Mouse (Mus musculus) intestine, embryonic 15.5 days (tissue): ENCODE measurements at regions not wholly inside any gene's neighbourhood (a gene's known extent, or its start where the extent isn't known, plus 50 kb on each side); places are given as distances from the start of the nearest gene placed in this dataset.

Source experiments
- ATAC-seq: fragments of 200-750 bp; cut with Nextera tagmentation; 2 replicates; pipeline ENCODE4 v1.8.0; 2017; ENCODE audit warnings: moderate TSS enrichment, moderate library complexity
- H3K27ac ChIP-seq: fragments of 300-500 bp; sonication (generic); 2 replicates; pipeline ENCODE4 v1.5.1; 2015; ENCODE audit warnings: mild to moderate bottlenecking, inconsistent platforms
- H3K27me3 ChIP-seq: fragments of 300-500 bp; sonication (generic); replicated peaks from 2 replicates; pipeline ENCODE4 v1.6.1; 2015; ENCODE audit warnings: inconsistent platforms
- H3K36me3 ChIP-seq: fragments of 300-500 bp; sonication (generic); 2 replicates; pipeline ENCODE4 v1.6.1; 2015; ENCODE audit warnings: inconsistent platforms
- H3K4me1 ChIP-seq: fragments of 300-500 bp; sonication (generic); replicated peaks from 2 replicates; pipeline ENCODE4 v1.6.1; 2015; ENCODE audit warnings: inconsistent platforms
- H3K4me2 ChIP-seq: fragments of 300-500 bp; sonication (generic); replicated peaks from 2 replicates; pipeline ENCODE4 v1.6.1; 2015; ENCODE audit warnings: mild to moderate bottlenecking, inconsistent platforms
- H3K4me3 ChIP-seq: fragments of 300-500 bp; sonication (generic); replicated peaks from 2 replicates; pipeline ENCODE4 v1.5.1; 2015; ENCODE audit warnings: inconsistent platforms
- H3K9ac ChIP-seq: fragments of 300-500 bp; sonication (generic); 2 replicates; pipeline ENCODE4 v1.6.1; 2015; ENCODE audit warnings: inconsistent platforms
- H3K9me3 ChIP-seq: fragments of 300-500 bp; sonication (generic); 2 replicates; pipeline ENCODE4 v1.6.1; 2016; ENCODE audit warnings: inconsistent platforms
- WGBS: fragments of 180-500 bp; shearing (Covaris S2); methylation state at CpG from one replicate; pipeline ENCODE4 v1.1.7; 2015; 5-methylcytosine and 5-hydroxymethylcytosine counted together

DNA sequence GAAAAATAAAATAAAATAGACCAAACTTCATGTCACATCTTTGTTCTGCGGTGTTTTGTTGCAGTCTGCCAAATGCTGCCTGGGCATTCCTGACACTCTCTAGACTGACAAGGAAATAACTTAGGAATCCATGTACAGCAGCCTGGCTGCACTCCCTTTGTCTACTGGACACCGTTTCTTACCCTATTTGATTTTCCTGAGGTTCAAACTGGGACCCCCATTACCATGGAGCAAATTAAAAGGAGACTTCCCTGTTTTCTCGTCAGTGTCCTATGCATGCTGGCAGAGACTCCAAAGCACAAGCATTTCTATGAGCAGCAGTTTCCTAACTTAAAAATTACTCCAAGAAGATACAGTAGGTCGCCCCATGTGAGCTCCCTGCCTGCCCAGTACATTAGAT, 1470.1 kb upstream of the Slc10a2 start:
- WGBS = 73% methylated on average over 4 of the region's 4 CpGs
- no peaks in the 10 kb centered on the region for H3K36me3 ChIP-seq
- H3K27me3 ChIP-seq = no peaks in the 10 kb centered on the region
- H3K4me1 ChIP-seq = no peaks in the 10 kb centered on the region
- no peak for ATAC-seq
- no peak overlapping the region for H3K4me2 ChIP-seq
- no peak overlapping the region for H3K9ac ChIP-seq
- H3K9me3 ChIP-seq = no peaks in the 10 kb centered on the region
- H3K27ac ChIP-seq = no peak overlapping the region
- H3K4me3 ChIP-seq = no peak overlapping the region

DNA sequence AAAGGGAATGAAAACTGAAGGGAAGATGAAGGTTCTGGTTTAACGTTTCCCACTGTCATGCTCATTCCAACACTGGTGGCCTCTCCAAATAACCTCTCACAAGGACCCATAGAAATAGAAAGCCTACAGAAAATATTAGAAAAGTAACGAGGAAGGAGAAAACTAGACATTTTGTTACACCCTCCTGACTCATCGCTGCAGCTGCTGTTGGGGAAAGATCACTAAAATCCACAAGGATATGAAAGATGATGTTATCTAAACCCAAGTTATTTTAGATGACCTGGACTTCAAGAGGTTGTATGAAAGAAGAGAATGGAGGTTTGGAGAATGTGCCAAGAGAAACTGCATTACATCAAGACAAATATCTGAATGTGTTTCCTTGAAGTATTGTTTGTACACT, 1468.3 kb upstream of the Slc10a2 start:
- WGBS = 84% methylated on average over 3 of the region's 3 CpGs
- Histone ChIP-seq H3K4me3 (no peak overlapping the region), H3K36me3 (no peaks in the 10 kb centered on the region), H3K9me3 (no peaks in the 10 kb centered on the region), H3K4me1 (no peaks in the 10 kb centered on the region), H3K4me2 (no peak overlapping the region), H3K9ac (no peak overlapping the region), H3K27ac (no peak overlapping the region), H3K27me3 (no peaks in the 10 kb centered on the region)
- ATAC-seq = no peak

DNA sequence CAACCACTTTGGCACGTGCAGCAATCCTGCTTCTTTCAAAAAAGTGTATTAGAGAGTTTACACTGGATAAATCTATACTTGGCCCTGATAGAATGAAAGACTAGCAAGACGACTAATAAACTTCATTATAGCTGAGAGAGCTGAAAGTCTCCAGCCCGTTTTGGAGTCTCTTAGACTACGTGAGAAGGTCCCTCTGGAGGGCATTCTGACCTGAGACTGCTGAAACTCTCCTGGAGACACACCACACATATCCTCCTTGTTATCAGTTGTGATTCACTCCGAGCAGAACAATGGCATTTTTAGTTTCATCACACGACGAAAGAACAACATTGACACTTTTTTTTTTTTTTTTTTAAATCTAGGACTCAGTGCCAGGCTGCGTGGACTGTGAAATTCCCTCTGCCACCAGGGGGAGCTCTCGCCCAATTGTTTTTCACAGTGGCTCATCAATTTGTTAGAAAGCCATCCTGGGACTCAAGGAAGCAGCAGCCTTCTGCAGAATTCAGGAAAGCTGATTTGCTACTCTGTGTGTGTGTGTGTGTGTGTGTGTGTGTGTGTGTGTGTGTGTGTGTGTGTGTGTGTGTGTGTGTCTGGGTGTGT, 1467.0 kb upstream of the Slc10a2 start:
- no peak overlapping the region for H3K4me3 ChIP-seq
- H3K4me2 ChIP-seq = no peak overlapping the region

DNA sequence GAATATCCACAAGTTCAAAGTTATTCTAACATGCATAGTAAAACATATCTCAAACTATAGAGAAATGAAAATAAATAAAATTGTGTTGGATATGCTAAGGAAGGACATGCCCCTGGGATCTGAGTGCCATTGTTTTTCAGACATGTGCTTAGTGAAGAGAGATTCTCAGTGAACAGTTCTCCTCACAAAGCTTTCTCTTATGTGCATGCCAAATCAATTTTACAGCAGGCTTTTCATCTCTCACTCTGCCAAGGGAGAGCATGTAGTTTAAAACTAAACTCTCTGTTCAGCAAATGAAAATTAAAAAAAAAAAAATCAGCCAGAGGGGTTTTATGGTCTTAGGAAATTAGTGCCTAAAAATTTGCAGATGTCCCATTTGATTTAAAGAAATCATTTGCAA, 1445.8 kb upstream of the Slc10a2 start:
- ATAC-seq = no peak
- Histone ChIP-seq H3K4me2 (no peak overlapping the region), H3K4me1 (no peaks in the 10 kb centered on the region), H3K27ac (no peak overlapping the region), H3K4me3 (no peak overlapping the region), H3K36me3 (no peaks in the 10 kb centered on the region), H3K9ac (no peak overlapping the region), H3K27me3 (no peaks in the 10 kb centered on the region), H3K9me3 (no peaks in the 10 kb centered on the region)

More for the DNA sequence above, 1467.0 kb upstream of the Slc10a2 start:
- Histone ChIP-seq H3K27ac (no peak overlapping the region), H3K9ac (no peak overlapping the region), H3K36me3 (no peaks in the 10 kb centered on the region), H3K9me3 (no peaks in the 10 kb centered on the region), H3K4me1 (no peaks in the 10 kb centered on the region), H3K27me3 (no peaks in the 10 kb centered on the region)
- 25% methylated on average over 9 of the region's 9 CpGs for WGBS
- peak; percentile 71 for ATAC-seq

DNA sequence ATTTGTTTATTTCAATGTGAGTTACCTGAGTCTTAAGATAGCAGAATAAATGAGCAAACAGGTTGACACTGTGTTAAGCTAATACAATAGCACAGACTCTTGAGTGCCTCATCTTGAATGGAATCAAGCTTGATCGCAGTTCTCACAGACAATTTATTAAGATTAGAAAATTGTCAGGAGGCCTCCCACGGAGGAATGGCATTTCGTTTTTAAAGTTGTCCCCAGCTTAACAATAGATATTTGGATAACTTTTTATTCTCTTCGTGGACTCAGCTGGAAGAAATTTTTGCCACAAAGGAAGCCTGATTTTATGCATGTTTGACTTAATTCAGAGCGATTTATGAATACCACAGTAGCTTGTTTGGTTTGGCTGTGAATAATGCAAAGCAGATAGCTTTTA, 1422.0 kb upstream of the Slc10a2 start:
- WGBS = 57% methylated on average over 5 of the region's 5 CpGs
- ATAC-seq = no peak
- no peaks in the 10 kb centered on the region for H3K36me3 ChIP-seq
- H3K27ac ChIP-seq = no peak overlapping the region
- H3K4me1 ChIP-seq = no peaks in the 10 kb centered on the region
- H3K9me3 ChIP-seq = no peaks in the 10 kb centered on the region
- no peak overlapping the region for H3K4me2 ChIP-seq
- H3K9ac ChIP-seq = no peak overlapping the region
- no peak overlapping the region for H3K4me3 ChIP-seq
- H3K27me3 ChIP-seq = no peaks in the 10 kb centered on the region

- Histone ChIP-seq H3K36me3 (no peaks in the 10 kb centered on the region), H3K27me3 (no peaks in the 10 kb centered on the region), H3K27ac (no peak overlapping the region), H3K9ac (no peak overlapping the region), H3K4me2 (no peak overlapping the region), H3K9me3 (no peaks in the 10 kb centered on the region), H3K4me1 (no peaks in the 10 kb centered on the region), H3K4me3 (no peak overlapping the region)
- no peak for ATAC-seq
Measured at GRCm38 (mm10) chr8:6515882-6516682, 1410.9 kb upstream of the Slc10a2 start.

GRCm38 (mm10) chr8:6492453-6492852, 1387.3 kb upstream of the Slc10a2 start:
- Histone ChIP-seq H3K4me2 (no peak overlapping the region), H3K9ac (no peak overlapping the region), H3K9me3 (no peaks in the 10 kb centered on the region), H3K27me3 (no peaks in the 10 kb centered on the region), H3K4me1 (no peaks in the 10 kb centered on the region), H3K27ac (no peak overlapping the region), H3K36me3 (no peaks in the 10 kb centered on the region), H3K4me3 (no peak overlapping the region)
- ATAC-seq = no peak
- 33% methylated on average over 1 of the region's 1 CpGs for WGBS

- H3K4me2 ChIP-seq = no peak overlapping the region
- ATAC-seq = no peak
- no peak overlapping the region for H3K27ac ChIP-seq
- no peak overlapping the region for H3K9ac ChIP-seq
- no peak overlapping the region for H3K4me3 ChIP-seq
- no peaks in the 10 kb centered on the region for H3K27me3 ChIP-seq
- H3K9me3 ChIP-seq = no peaks in the 10 kb centered on the region
- H3K36me3 ChIP-seq = no peaks in the 10 kb centered on the region
- H3K4me1 ChIP-seq = no peaks in the 10 kb centered on the region
- WGBS = 74% methylated on average over 1 of the region's 1 CpGs
Measured at GRCm38 (mm10) chr8:6481966-6482365, 1376.8 kb upstream of the Slc10a2 start.

- H3K27ac ChIP-seq = no peak overlapping the region
- H3K4me2 ChIP-seq = no peak overlapping the region
- H3K4me3 ChIP-seq = no peak overlapping the region
- no peaks in the 10 kb centered on the region for H3K27me3 ChIP-seq
- no peaks in the 10 kb centered on the region for H3K4me1 ChIP-seq
- no peaks in the 10 kb centered on the region for H3K36me3 ChIP-seq
- H3K9ac ChIP-seq = no peak overlapping the region
- ATAC-seq = no peak
- WGBS = 83% methylated on average over 3 of the region's 3 CpGs
- no peaks in the 10 kb centered on the region for H3K9me3 ChIP-seq
Measured at GRCm38 (mm10) chr8:6471089-6471488, 1365.9 kb upstream of the Slc10a2 start.

- ATAC-seq = no peak
- Histone ChIP-seq H3K4me1 (no peaks in the 10 kb centered on the region), H3K4me3 (no peak overlapping the region), H3K36me3 (no peaks in the 10 kb centered on the region), H3K27me3 (no peaks in the 10 kb centered on the region), H3K9me3 (no peaks in the 10 kb centered on the region), H3K9ac (no peak overlapping the region), H3K27ac (no peak overlapping the region), H3K4me2 (no peak overlapping the region)
- WGBS = 52% methylated on average over 3 of the region's 3 CpGs
Measured at GRCm38 (mm10) chr8:6456553-6457180, 1351.5 kb upstream of the Slc10a2 start.

GRCm38 (mm10) chr8:6448301-6448700, 1343.2 kb upstream of the Slc10a2 start:
- H3K9me3 ChIP-seq = no peaks in the 10 kb centered on the region
- no peak overlapping the region for H3K27ac ChIP-seq
- ATAC-seq = no peak
- H3K27me3 ChIP-seq = no peaks in the 10 kb centered on the region
- no peaks in the 10 kb centered on the region for H3K4me1 ChIP-seq
- no peak overlapping the region for H3K4me2 ChIP-seq
- H3K9ac ChIP-seq = no peak overlapping the region
- H3K36me3 ChIP-seq = no peaks in the 10 kb centered on the region
- H3K4me3 ChIP-seq = no peak overlapping the region
- 73% methylated on average over 6 of the region's 6 CpGs for WGBS

- Histone ChIP-seq H3K4me3 (no peak overlapping the region), H3K36me3 (no peaks in the 10 kb centered on the region), H3K4me1 (no peaks in the 10 kb centered on the region), H3K27ac (no peak overlapping the region), H3K9me3 (no peaks in the 10 kb centered on the region), H3K4me2 (no peak overlapping the region), H3K27me3 (no peaks in the 10 kb centered on the region), H3K9ac (no peak overlapping the region)
- 55% methylated on average over 4 of the region's 4 CpGs for WGBS
- no peak for ATAC-seq
Measured at GRCm38 (mm10) chr8:6439069-6439468, 1333.9 kb upstream of the Slc10a2 start.
